Mouse (Mus musculus) embryonic fibroblast, embryonic 13.5 days (primary cell): ENCODE data around the gene Crispld2.

Source experiments
- CTCF ChIP-seq: IDR thresholded peaks from 2 replicates; pipeline ENCODE4 v1.5.1; 2011; ENCODE audit warnings: mild to moderate bottlenecking, control low read depth, low read length, moderate library complexity, borderline replicate concordance; ENCODE audit not compliant: insufficient read depth
- POLR2A ChIP-seq: IDR thresholded peaks from 2 replicates; pipeline ENCODE4 v1.6.1; 2011; ENCODE audit warnings: low read depth, mild to moderate bottlenecking, control low read depth, low read length, moderate library complexity

- TF ChIP-seq POLR2A (no peak), CTCF (no peak)
Measured at GRCm38 (mm10) chr8:120091032-120091431, 98.8 kb downstream of the Crispld2 start.
